Mouse (Mus musculus) forebrain, embryonic 13.5 days (tissue): ENCODE measurements at regions not wholly inside any gene's neighbourhood (a gene's known extent, or its start where the extent isn't known, plus 50 kb on each side); places are given as distances from the start of the nearest gene placed in this dataset.

Experiments used
- ATAC-seq: fragments of 200-750 bp; cut with Nextera tagmentation; 2 replicates; pipeline ENCODE4 v1.8.0; 2017
- H3K27ac ChIP-seq: fragments of 300-500 bp; sonication (generic); 2 replicates; pipeline ENCODE4 v1.5.1; 2015; ENCODE audit warnings: inconsistent platforms, mild to moderate bottlenecking, moderate library complexity
- H3K27me3 ChIP-seq: fragments of 300-500 bp; sonication (generic); 2 replicates; pipeline ENCODE4 v1.6.1; 2015; ENCODE audit warnings: mild to moderate bottlenecking, inconsistent platforms
- H3K36me3 ChIP-seq: fragments of 300-500 bp; sonication (generic); 2 replicates; pipeline ENCODE4 v1.6.1; 2015; ENCODE audit warnings: mild to moderate bottlenecking, inconsistent platforms; ENCODE audit not compliant: poor library complexity, severe bottlenecking
- H3K4me1 ChIP-seq: fragments of 300-500 bp; sonication (generic); 2 replicates; pipeline ENCODE4 v1.6.1; 2015; ENCODE audit warnings: inconsistent platforms
- H3K4me2 ChIP-seq: fragments of 300-500 bp; sonication (generic); 2 replicates; pipeline ENCODE4 v1.6.1; 2015; ENCODE audit warnings: inconsistent platforms, mild to moderate bottlenecking, moderate library complexity
- H3K4me3 ChIP-seq: fragments of 300-500 bp; sonication (generic); 2 replicates; pipeline ENCODE4 v1.5.1; 2015; ENCODE audit warnings: mild to moderate bottlenecking, inconsistent platforms
- H3K9ac ChIP-seq: fragments of 300-500 bp; sonication (generic); 2 replicates; pipeline ENCODE4 v1.6.1; 2015; ENCODE audit warnings: mild to moderate bottlenecking, inconsistent platforms
- H3K9me3 ChIP-seq: fragments of 300-500 bp; sonication (generic); replicated peaks from 2 replicates; pipeline ENCODE4 v1.6.1; 2016; ENCODE audit warnings: inconsistent platforms
- WGBS: fragments of 180-500 bp; shearing (Covaris S2); methylation state at CpG from one replicate; pipeline ENCODE4 v1.1.7; 2015; 5-methylcytosine and 5-hydroxymethylcytosine counted together

GRCm38 (mm10) chr9:82484341-82484740, 345.0 kb upstream of the Irak1bp1 start:
- Histone ChIP-seq H3K9me3 (0 out of 2 replicates have a peak, but pooled peaks cover 2% of the 10 kb centered on the region), H3K4me1 (no peaks in the 10 kb centered on the region), H3K4me3 (no peak overlapping the region), H3K4me2 (no peak overlapping the region), H3K9ac (no peak overlapping the region), H3K27ac (no peak overlapping the region), H3K36me3 (no peaks in the 10 kb centered on the region), H3K27me3 (no peaks in the 10 kb centered on the region)
- 72% methylated on average over 1 of the region's 1 CpGs for WGBS
- no peak for ATAC-seq

GRCm38 (mm10) chr9:82493440-82493839, 335.9 kb upstream of the Irak1bp1 start:
- H3K36me3 ChIP-seq, result no peaks in the 10 kb centered on the region
- no peak overlapping the region for H3K9ac ChIP-seq
- ATAC-seq, result no peak
- no peaks in the 10 kb centered on the region for H3K9me3 ChIP-seq
- H3K27ac ChIP-seq, result no peak overlapping the region
- no peak overlapping the region for H3K4me2 ChIP-seq
- H3K27me3 ChIP-seq, result no peaks in the 10 kb centered on the region
- no peaks in the 10 kb centered on the region for H3K4me1 ChIP-seq
- H3K4me3 ChIP-seq, result no peak overlapping the region

DNA sequence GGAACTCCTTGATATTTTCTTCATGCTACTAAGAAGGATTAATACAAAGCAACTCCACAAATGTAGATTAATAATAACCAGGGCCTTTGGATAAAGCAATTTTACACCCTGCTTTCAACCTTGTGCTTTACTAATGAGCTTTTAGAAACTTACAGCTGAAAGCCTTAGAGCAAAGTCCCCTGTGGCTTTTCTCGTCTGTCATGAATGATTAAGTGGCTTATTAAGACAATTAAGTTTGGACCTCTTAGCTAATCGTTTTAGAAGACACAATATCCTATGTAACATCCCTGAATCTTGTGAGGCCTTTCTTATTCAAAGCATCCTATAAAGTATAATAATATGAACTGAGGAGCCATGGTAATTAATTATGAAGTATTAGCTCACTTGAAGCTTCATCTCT, 319.3 kb upstream of the Irak1bp1 start:
- Histone ChIP-seq H3K4me2 (no peak overlapping the region), H3K27ac (no peak overlapping the region), H3K9ac (no peak overlapping the region), H3K4me3 (no peak overlapping the region), H3K4me1 (no peaks in the 10 kb centered on the region), H3K27me3 (no peaks in the 10 kb centered on the region), H3K9me3 (no peaks in the 10 kb centered on the region), H3K36me3 (no peaks in the 10 kb centered on the region)
- no peak for ATAC-seq
- 6% methylated on average over 2 of the region's 2 CpGs for WGBS

- Histone ChIP-seq H3K9ac (no peak overlapping the region), H3K27me3 (no peaks in the 10 kb centered on the region), H3K4me2 (no peak overlapping the region), H3K4me3 (no peak overlapping the region), H3K27ac (no peak overlapping the region), H3K9me3 (no peaks in the 10 kb centered on the region), H3K4me1 (no peaks in the 10 kb centered on the region), H3K36me3 (no peaks in the 10 kb centered on the region)
- no peak for ATAC-seq
- 9% methylated on average over 1 of the region's 1 CpGs for WGBS
Observed at GRCm38 (mm10) chr9:82518993-82519392, 310.3 kb upstream of the Irak1bp1 start.

GRCm38 (mm10) chr9:82527867-82528385, 301.4 kb upstream of the Irak1bp1 start:
- 86% methylated on average over 8 of the region's 8 CpGs for WGBS

GRCm38 (mm10) chr9:82552726-82553125, 276.6 kb upstream of the Irak1bp1 start:
- Histone ChIP-seq H3K4me3 (no peak overlapping the region), H3K36me3 (no peaks in the 10 kb centered on the region), H3K27me3 (no peaks in the 10 kb centered on the region), H3K27ac (no peak overlapping the region), H3K4me2 (no peak overlapping the region), H3K9ac (no peak overlapping the region), H3K4me1 (no peaks in the 10 kb centered on the region), H3K9me3 (no peaks in the 10 kb centered on the region)
- ATAC-seq, result no peak
- WGBS, result 76% methylated on average over 6 of the region's 6 CpGs

More at GRCm38 (mm10) chr9:82527867-82528385, 301.4 kb upstream of the Irak1bp1 start:
- H3K9ac ChIP-seq, result no peak overlapping the region
- no peak for ATAC-seq
- H3K4me1 ChIP-seq, result no peaks in the 10 kb centered on the region
- H3K36me3 ChIP-seq, result no peaks in the 10 kb centered on the region
- H3K27ac ChIP-seq, result no peak overlapping the region
- no peaks in the 10 kb centered on the region for H3K9me3 ChIP-seq
- H3K27me3 ChIP-seq, result no peaks in the 10 kb centered on the region
- H3K4me3 ChIP-seq, result no peak overlapping the region
- no peak overlapping the region for H3K4me2 ChIP-seq

DNA sequence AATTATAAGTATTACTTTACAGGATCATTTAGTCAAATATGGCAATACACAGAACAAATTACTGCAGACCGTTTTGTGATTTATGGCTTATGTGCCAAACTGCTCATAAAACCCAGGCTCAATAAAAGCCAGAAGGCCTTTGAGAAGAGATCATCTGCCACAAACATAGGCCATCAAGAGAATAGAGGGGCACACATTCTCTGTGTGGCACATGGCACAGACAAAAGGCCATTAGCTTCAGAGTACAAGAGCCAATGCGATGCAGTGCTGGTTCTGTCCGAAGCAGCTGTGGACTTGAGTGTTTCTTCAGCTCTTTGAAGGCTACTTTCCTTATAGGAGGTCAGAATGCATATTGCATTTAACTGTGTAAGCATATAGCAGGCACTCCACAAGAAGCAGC, 276.1 kb upstream of the Irak1bp1 start:
- H3K9me3 ChIP-seq, result no peaks in the 10 kb centered on the region
- H3K4me2 ChIP-seq, result no peak overlapping the region
- H3K9ac ChIP-seq, result no peak overlapping the region
- no peaks in the 10 kb centered on the region for H3K4me1 ChIP-seq
- WGBS, result 78% methylated on average over 3 of the region's 3 CpGs
- ATAC-seq, result no peak
- H3K27me3 ChIP-seq, result no peaks in the 10 kb centered on the region
- no peaks in the 10 kb centered on the region for H3K36me3 ChIP-seq
- no peak overlapping the region for H3K27ac ChIP-seq
- H3K4me3 ChIP-seq, result no peak overlapping the region

DNA sequence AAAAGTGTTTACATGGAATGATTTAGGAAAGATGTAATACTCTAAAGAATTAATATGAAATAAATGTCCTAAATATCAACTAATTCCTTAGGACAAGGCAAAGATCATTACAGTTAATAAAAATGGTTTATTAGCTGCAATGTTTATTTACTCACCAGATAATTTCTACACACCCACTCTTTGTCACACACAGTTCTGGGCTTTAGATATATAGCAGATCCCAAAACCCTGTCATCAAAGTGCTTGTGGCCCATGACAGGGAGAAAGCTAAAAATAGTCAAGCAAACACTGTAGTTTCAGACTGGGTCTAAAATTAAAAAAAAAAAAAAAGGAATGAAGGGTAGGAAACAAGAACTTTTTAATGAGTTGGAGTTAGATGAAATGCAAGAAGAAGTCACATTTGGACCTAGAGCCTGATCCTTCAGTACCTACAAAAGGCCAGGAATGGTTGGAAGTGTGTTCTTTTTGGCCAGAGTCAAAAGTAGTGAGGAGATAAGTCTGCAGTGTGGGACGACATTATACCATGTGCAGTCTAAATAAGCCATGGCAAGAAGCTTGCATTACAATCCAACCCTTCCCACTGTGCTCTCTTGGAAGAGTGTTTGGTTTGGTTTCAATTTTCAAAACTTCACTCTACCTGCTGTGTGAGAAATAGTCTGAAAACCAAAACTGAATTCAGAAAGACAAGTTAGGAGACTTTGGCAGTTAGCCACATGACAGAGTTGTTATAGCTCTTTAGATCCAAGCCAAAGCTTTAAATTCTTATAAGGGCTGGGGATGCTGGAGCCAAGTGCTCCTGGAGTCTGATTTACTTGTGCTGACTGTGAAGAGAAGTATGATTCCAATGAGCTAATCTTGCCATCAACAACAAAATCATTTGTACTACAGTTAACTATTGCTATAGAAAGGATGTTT, 266.5 kb upstream of the Irak1bp1 start:
- no peaks in the 10 kb centered on the region for H3K4me1 ChIP-seq
- 82% methylated on average over 1 of the region's 1 CpGs for WGBS
- no peak for ATAC-seq

GRCm38 (mm10) chr9:82581373-82582018, 247.8 kb upstream of the Irak1bp1 start:
- no peak overlapping the region for H3K27ac ChIP-seq
- 25% methylated on average over 4 of the region's 4 CpGs for WGBS
- H3K9me3 ChIP-seq, result no peaks in the 10 kb centered on the region
- no peak overlapping the region for H3K9ac ChIP-seq
- H3K4me1 ChIP-seq, result 0 out of 2 replicates have a peak, but pooled peaks cover 3% of the 10 kb centered on the region
- H3K4me3 ChIP-seq, result no peak overlapping the region
- no peaks in the 10 kb centered on the region for H3K27me3 ChIP-seq
- no peaks in the 10 kb centered on the region for H3K36me3 ChIP-seq
- H3K4me2 ChIP-seq, result no peak overlapping the region
- ATAC-seq, result peak; percentile 72

More for the DNA sequence above, 266.5 kb upstream of the Irak1bp1 start:
- Histone ChIP-seq H3K4me3 (no peak overlapping the region), H3K27me3 (no peaks in the 10 kb centered on the region), H3K27ac (no peak overlapping the region), H3K4me2 (no peak overlapping the region), H3K9ac (no peak overlapping the region), H3K36me3 (no peaks in the 10 kb centered on the region), H3K9me3 (no peaks in the 10 kb centered on the region)

GRCm38 (mm10) chr9:82609111-82609510, 220.2 kb upstream of the Irak1bp1 start:
- ATAC-seq, result no peak
- Histone ChIP-seq H3K4me1 (no peaks in the 10 kb centered on the region), H3K27me3 (no peaks in the 10 kb centered on the region), H3K9ac (no peak overlapping the region), H3K4me2 (no peak overlapping the region), H3K36me3 (no peaks in the 10 kb centered on the region), H3K4me3 (no peak overlapping the region), H3K9me3 (no peaks in the 10 kb centered on the region), H3K27ac (no peak overlapping the region)
- 75% methylated on average over 11 of the region's 11 CpGs for WGBS

GRCm38 (mm10) chr9:82609946-82610345, 219.4 kb upstream of the Irak1bp1 start:
- H3K4me2 ChIP-seq, result no peak overlapping the region
- no peak overlapping the region for H3K4me3 ChIP-seq
- H3K9me3 ChIP-seq, result no peaks in the 10 kb centered on the region
- no peak overlapping the region for H3K27ac ChIP-seq
- no peaks in the 10 kb centered on the region for H3K27me3 ChIP-seq
- H3K9ac ChIP-seq, result no peak overlapping the region
- ATAC-seq, result no peak
- H3K4me1 ChIP-seq, result no peaks in the 10 kb centered on the region
- 94% methylated on average over 4 of the region's 4 CpGs for WGBS
- H3K36me3 ChIP-seq, result no peaks in the 10 kb centered on the region

DNA sequence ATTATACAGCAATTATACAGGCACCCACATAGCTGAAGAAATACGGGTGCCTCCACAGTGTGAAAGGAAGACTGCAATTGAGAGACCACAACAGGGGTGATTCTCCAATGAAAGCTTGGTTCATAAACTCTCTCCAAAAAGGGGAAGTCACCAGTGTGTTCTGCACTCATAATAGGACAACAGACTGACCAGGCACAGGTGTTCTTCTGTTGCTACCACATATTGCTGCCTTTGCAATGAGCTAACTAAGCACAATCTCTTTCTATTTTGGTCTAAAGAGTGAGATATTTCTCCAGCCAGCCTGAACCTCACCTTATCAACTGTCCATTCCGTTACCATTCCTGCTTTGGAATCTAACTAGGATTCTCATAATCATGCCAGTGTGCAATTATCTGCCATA, 216.8 kb upstream of the Irak1bp1 start:
- H3K9ac ChIP-seq, result no peak overlapping the region
- H3K4me2 ChIP-seq, result no peak overlapping the region
- H3K9me3 ChIP-seq, result no peaks in the 10 kb centered on the region; the same call in 1 of the 2 replicates
- H3K27ac ChIP-seq, result no peak overlapping the region
- H3K36me3 ChIP-seq, result no peaks in the 10 kb centered on the region
- H3K4me1 ChIP-seq, result no peaks in the 10 kb centered on the region
- WGBS, result 90% methylated on average over 2 of the region's 2 CpGs
- no peak overlapping the region for H3K4me3 ChIP-seq
- ATAC-seq, result no peak
- H3K27me3 ChIP-seq, result no peaks in the 10 kb centered on the region
